Mouse (Mus musculus) gastrocnemius, adult 2 months (tissue): ENCODE measurements around the gene Trove2. TPM values are rescaled to one million over a fixed set of nuclear protein-coding genes. Genes with fewer than 3 reads are reported as not detected.

Source experiments
- DNase-seq: peaks from one replicate; pipeline ENCODE4 v3.0.0; 2022
- H3K27ac ChIP-seq: fragments of 200-600 bp; 2 replicates; pipeline ENCODE4 v1.8.1; 2022; ENCODE audit warnings: mild to moderate bottlenecking
- H3K4me3 ChIP-seq: fragments of 200-600 bp; 2 replicates; pipeline ENCODE4 v1.8.1; 2022; ENCODE audit warnings: mild to moderate bottlenecking, moderate library complexity
- CTCF ChIP-seq: fragments of 200-600 bp; IDR thresholded peaks from 2 replicates; pipeline ENCODE4 v1.8.1; 2022; ENCODE audit warnings: antibody characterized with exemption, mild to moderate bottlenecking, moderate library complexity
- intact Hi-C: fragments of 180-260 bp; cut with DNase I; formaldehyde crosslinking; loops from one replicate; pipeline ENCODE4 v1.15.1; 2025
- total RNA-seq, 2 experiments: library from RNA; stranded (reverse); gene quantifications; 2 replicates each; pipeline ENCODE4 v1.2.3; 2021

The Trove2 gene
- total RNA-seq, 2 experiments from 2014 or later, result 2.7 to 3.8 TPM

GRCm38 (mm10) chr1:143766238-143766637 lies 10.6 kb downstream of the Trove2 start:
- intact Hi-C loops, result no loop called here
- H3K27ac ChIP-seq, result no peak overlapping the region
- H3K4me3 ChIP-seq, result no peak overlapping the region
- no peak for TF ChIP-seq CTCF
- DNase-seq, result no peak

DNA sequence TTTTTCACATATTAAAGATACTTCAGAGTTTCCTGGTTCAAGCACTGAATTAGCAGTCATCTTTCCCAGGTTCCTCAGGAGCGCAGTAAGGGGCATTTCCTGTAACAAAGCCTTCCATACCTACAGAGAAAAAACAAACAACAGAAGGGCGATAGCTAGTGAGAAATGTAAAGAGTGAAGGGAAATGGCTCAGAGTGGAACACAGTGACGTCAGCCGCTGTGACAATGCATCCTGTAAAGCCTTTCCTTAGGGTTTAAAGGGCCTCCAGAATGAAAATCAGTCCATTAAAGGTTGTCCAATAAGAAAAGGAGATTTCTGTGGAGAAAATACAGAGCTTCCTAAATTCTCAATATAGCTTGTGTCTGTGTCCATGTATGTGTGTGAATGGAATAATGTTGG lies 11.1 kb downstream of the Trove2 start:
- H3K4me3 ChIP-seq, result no peak overlapping the region
- TF ChIP-seq CTCF, result no peak
- no peak overlapping the region for H3K27ac ChIP-seq
- intact Hi-C loops, result no loop called here
- no peak for DNase-seq

DNA sequence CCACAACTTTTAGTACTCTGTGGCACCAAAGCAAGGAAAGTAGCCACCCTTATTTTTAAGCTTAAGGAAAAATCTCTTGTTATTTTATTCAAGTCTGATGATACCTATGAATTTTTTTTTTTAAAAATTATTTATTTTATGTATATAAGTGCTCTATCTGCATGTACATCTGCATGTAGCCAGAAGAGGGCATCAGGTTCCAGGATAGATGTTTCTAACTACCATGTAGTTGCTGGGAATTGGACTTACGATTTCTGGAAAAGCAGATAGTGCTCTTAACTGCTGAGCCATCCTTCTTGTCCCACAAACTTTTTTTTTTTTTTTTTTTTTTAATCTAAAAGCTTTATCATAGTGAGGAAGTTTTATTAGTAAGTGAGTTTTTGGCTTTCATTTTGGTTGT lies 12.4 kb downstream of the Trove2 start:
- Histone ChIP-seq H3K27ac (no peak overlapping the region), H3K4me3 (no peak overlapping the region)
- peak; percentile 23; the same call in 1 of the 2 replicates for TF ChIP-seq CTCF
- DNase-seq, result no peak
- intact Hi-C loops, result no loop called here

DNA sequence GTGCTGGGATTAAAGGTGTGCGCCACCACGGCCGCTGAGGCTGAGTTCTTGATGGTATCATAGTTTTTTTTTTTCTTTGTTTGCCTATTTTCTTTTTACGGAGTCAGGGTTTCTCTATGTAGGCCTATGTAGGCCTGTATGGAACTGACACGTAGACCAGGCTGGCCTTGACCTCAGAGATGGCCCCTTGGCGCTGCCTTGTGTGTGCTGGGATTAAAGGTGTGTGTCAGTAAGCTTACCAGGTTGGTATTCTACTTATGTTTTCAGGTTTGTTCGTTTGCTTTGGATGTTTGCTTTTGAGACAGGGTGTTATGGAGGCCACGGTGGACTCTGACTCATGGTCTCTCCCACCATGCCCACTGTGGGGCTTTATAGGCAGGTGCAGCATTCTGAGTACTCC lies 14.7 kb downstream of the Trove2 start:
- no peak for TF ChIP-seq CTCF
- Histone ChIP-seq H3K27ac (no peak overlapping the region), H3K4me3 (no peak overlapping the region)
- no peak for DNase-seq
- intact Hi-C loops, result no loop called here

DNA sequence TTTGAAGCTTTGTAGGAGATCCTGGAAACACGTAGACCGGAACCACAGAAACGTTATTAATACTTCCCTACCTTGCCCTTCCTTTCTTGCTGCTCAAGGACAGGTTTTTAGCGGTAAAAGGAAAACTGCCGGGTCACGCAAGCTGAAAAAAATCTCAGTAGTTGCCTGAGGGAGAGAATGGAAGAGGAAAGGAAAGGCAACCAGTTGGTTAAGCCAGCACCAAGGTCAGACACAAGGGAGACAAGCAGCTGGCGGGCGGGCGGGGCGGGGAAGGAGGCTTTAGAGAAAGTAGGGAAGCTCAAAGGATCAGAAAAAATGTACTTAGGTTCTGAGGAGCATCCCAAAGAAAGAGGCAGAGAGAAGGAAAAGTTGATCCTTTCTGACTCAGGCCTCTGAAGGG lies 31.0 kb downstream of the Trove2 start:
- intact Hi-C loops, result no loop called here
- H3K4me3 ChIP-seq, result no peak overlapping the region
- no peak overlapping the region for H3K27ac ChIP-seq
- TF ChIP-seq CTCF, result no peak
- no peak for DNase-seq

DNA sequence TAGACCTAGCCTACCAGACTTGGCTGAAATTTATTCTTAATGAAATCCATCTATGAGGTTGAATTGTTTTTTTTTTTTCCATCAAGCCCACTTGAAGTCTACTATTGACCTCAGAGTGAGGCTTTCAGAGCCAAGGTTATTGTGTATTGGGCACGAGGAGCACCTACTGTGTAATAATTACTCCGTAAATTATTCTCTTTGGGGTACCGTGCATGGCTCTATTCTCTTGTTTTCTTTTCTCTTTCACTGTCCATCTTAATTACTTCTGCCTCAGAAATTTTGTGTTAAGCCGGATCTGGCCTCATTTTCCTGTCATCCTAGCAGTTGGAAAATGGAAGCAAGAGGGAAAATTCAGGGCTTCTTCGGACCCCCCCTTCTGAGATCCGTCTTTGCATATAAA lies 34.7 kb downstream of the Trove2 start:
- Histone ChIP-seq H3K4me3 (no peak overlapping the region), H3K27ac (no peak overlapping the region)
- intact Hi-C loops, result no loop called here
- DNase-seq, result no peak
- TF ChIP-seq CTCF, result no peak

DNA sequence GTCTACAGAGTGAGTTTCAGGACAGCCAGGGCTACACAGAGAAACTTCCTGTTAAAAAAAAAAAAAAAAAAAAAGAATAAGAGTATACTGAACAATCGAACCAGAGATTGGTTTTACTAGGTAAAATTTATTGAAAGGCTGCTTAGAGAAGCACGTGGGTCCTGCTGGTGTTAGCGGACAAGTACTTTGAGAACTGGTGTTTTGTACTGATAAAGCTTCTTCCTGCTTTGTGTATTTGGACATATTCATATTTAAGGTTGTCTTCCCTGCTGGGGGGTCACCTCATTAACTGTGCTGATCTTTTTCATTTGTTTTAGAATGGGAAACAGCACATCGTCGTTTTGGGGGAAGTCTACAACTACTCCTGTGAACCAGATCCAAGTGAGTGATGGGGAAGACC lies 35.5 kb downstream of the Trove2 start:
- H3K4me3 ChIP-seq, result no peak overlapping the region
- no peak for TF ChIP-seq CTCF
- no peak for DNase-seq
- intact Hi-C loops, result no loop called here
- no peak overlapping the region for H3K27ac ChIP-seq

DNA sequence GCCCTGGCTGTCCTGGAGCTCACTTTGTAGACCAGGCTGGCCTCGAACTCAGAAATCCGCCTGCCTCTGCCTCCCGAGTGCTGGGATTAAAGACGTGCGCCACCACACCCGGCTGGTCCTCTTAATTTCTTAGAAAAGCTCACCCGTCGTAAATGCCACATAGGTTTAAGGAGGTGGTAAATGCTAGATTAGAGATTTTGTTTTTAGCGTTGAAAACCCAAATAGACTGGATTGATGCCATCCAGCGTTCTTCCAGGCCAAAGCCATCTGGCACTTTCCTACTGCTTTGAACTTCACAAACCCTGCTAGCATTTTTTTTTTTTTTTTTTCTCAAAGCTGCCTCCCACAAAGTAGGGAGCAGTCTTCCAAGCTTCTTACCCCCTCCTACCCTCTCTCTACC lies 36.3 kb downstream of the Trove2 start:
- intact Hi-C loops, result no loop called here
- TF ChIP-seq CTCF, result no peak
- no peak overlapping the region; the same call in 1 of the 2 replicates for H3K27ac ChIP-seq
- DNase-seq, result no peak
- H3K4me3 ChIP-seq, result peak overlapping the region; percentile 94

DNA sequence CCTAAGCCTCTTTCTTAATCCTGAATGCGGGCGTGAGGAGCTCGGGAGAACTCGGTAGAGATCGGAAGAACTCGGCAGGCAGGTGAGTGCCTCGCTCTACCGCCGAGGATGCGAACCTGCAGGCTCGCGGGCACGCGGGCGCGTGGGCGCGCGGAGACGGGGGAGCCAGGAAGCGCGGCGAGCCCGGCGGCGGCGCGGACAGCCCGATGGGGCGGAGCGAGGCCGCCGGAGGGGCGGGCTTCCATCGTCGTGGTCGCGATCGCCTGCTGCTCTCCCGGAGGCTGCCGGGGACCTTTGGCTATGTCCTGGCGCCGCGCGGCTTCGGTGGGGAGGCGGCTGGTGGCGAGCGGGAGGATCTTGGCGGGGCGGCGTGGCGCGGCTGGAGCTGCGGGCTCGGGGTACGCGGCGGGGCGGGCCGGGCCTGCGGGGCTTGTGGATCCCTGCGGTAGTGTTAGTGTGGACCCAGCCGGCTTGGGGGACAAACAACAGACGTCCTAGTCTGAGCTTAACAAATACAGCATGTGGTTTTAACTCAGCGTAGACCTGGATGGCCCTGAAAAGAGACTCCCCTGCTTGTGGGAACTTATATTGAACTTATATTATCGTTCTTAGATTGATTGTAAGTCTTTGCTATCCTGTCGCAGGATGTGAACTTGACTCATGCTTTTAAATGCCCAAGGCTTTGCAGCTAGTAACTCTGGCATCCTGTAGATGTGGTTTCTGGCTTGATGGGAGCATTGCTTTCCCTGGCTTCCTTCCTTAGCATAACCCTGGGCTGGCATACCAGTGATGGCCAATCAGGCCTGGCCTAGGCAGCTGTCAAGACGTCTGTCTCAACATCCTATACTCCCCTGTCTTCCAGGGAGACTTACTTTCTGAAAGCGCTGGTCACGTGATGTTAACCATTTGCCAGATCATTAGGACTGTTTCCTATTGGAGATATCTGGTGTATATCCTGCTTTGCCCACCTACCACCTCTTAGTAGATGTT lies 37.2 kb downstream of the Trove2 start:
- intact Hi-C loops, result loop anchor here (2.0 kb wide), 2 partner anchors 37 kb away; partner anchors contain the start of genes Cdc73, Trove2 and Uchl5
- H3K27ac ChIP-seq, result peak overlapping the region; percentile 84
- DNase-seq, result peak; percentile 92
- H3K4me3 ChIP-seq, result peak overlapping the region; percentile 94
- no peak; the same call in 1 of the 2 replicates for TF ChIP-seq CTCF

- no peak for TF ChIP-seq CTCF
- no peak for DNase-seq
- intact Hi-C loops, result loop anchor here (2.0 kb wide), 2 partner anchors 36 to 38 kb away; partner anchors contain the start of genes Cdc73, Trove2 and Uchl5
- peak overlapping the region; percentile 84 for H3K27ac ChIP-seq
- peak overlapping the region; percentile 94 for H3K4me3 ChIP-seq
Observed at GRCm38 (mm10) chr1:143738811-143739210, 38.1 kb downstream of the Trove2 start.

- intact Hi-C loops, result no loop called here
- Histone ChIP-seq H3K27ac (no peak overlapping the region), H3K4me3 (no peak overlapping the region)
- no peak for DNase-seq
- no peak for TF ChIP-seq CTCF
Observed at GRCm38 (mm10) chr1:143733914-143734410, 42.9 kb downstream of the Trove2 start.

GRCm38 (mm10) chr1:143731691-143732090 lies 45.2 kb downstream of the Trove2 start:
- DNase-seq, result no peak
- intact Hi-C loops, result no loop called here
- Histone ChIP-seq H3K27ac (no peak overlapping the region), H3K4me3 (no peak overlapping the region)
- TF ChIP-seq CTCF, result no peak

DNA sequence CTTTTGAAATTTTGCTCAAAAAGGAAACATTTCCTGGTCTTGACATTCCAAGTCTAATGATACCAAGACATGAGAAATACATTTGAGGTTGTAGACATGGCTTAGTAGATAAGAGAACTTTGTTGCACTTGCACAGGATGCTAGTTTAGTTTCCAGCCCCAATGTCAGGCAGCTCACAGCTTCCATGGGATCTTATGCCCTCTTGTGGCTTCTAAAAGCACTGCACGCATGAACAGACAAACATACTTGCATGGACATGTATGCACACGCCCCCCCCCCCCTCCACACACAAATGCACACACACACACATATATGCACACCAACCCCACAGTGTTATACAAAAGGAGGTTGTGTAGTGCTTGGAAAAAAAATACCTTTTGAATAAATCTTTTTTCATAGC lies 46.0 kb downstream of the Trove2 start:
- no peak overlapping the region for H3K27ac ChIP-seq
- no peak overlapping the region for H3K4me3 ChIP-seq
- DNase-seq, result no peak
- intact Hi-C loops, result no loop called here
- TF ChIP-seq CTCF, result peak; percentile 26; the same call in 1 of the 2 replicates
